Mouse (Mus musculus): ENCODE measurements around the gene Tcf19. TPM values are rescaled to one million over a fixed set of nuclear protein-coding genes. Genes with fewer than 3 reads are reported as not detected.

The Tcf19 gene
- 31.4 and 45.2 TPM in 2 replicates for polyA plus RNA-seq (2012; rRNA removed)

DNA sequence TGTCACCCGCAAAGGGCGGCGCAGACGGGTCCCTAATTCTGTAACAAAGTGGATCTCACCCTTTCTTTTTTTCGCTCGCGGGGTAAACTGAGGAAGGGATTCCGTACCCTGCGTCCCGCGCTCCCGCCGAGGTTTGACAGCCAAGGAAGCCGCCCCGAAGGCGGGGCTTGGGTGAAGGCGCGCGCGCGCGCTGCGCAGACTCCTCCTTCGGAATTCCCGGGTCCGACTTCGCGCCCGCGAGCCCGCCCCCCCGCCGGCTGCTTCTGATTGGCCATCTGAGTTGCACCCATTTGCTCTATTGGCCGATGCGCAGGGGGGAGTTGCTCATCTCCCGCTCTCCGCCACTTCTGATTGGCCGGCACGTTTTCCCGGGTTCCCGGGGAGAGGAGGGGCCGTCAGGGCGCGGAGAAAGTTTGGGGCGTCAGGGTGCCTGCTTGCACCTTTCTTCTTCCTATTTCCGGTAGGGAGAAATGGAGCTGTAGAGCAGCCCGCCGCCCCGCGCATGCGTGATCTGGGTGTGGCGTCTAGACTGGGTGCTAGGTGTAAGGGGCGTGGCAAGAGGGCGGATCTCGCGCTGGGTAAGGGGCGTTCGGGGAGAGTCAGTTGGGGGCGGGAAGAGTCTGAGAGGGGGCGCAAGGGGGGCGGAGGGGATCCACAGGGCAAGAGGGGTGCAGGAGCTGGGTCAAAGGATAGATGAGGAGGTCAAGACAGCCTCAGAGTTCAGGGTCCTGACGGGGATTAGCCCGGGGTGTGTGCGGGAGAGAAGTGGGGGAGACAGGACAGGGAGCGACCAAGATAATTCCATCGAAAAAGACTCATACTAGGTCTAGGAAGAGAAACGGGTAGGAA lies at the start of gene Tcf19, which contains the start of gene Cchcr1:
Gene Tcf19 (minus strand): TSS at position 173 of the 849 bp plus-strand sequence.
Gene Cchcr1 (plus strand): TSS at position 449 of the 849 bp plus-strand sequence.

DNA sequence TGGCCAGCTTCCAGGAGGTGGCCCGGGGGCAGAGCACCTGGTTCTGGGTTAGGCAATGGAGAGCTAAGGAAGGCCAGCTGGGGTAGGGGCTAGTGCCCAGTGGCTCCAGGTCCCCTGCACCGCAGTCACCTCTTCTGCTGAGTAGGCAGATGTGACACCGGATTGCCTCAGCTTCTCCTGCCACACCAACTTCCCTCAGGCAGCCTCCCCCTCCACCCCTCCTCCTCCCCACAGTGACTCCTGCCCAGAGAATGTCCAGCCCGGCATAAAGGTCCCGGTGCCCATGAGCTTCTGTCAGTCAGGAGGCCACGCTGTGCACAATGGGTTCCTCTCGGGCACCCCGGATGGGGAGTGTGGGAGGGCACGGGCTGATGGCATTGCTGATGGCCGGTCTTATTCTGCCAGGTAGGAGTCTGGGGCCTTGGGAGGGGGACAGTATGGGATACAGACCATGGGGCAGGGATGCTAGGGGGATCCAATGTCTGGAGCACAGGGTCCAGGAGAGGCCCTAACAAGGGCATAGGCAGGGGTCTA lies 35.3 kb upstream of the Tcf19 start, which contains the start of gene Cdsn:
Gene Cdsn (plus strand): TSS at position 248 of the 534 bp plus-strand sequence.

DNA sequence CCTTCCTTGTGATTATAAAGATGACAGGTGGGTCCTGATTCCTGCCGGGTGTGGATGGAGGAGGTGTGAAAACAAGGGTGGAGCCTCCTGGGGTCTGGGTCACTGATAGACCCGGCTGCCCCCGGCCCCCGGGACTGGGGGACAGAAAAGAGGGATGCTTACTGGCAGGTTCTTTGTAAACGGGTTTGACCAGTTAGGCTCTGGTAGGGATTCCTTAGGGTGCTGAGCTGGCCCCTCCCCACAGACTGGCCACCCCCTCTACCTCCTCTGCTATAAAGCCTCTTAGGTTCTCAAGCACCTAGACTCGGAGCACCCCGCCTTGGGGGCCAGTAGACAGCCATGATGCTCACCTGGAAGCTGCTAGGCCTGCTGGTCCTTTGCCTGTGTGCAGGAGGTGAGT lies 16.3 kb upstream of the Tcf19 start, which contains the start of gene Psors1c2:
Gene Psors1c2 (plus strand): TSS at position 301 of the 400 bp plus-strand sequence.

DNA sequence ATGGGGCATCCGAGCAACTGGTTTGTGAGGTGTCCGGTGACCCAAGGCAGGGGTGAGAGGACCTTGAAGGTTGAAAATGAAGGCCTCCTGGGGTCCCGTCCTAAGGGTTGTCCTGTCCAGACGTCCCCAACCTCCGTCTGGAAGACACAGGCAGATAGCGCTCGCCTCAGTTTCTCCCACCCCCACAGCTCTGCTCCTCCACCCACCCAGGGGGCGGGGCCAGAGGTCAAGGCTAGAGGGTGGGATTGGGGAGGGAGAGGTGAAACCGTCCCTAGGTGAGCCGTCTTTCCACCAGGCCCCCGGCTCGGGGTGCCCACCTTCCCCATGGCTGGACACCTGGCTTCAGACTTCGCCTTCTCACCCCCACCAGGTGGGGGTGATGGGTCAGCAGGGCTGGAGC lies 10.8 kb downstream of the Tcf19 start, which contains the start of gene Pou5f1:
Gene Pou5f1 (plus strand): TSS at position 243 of the 400 bp plus-strand sequence.

DNA sequence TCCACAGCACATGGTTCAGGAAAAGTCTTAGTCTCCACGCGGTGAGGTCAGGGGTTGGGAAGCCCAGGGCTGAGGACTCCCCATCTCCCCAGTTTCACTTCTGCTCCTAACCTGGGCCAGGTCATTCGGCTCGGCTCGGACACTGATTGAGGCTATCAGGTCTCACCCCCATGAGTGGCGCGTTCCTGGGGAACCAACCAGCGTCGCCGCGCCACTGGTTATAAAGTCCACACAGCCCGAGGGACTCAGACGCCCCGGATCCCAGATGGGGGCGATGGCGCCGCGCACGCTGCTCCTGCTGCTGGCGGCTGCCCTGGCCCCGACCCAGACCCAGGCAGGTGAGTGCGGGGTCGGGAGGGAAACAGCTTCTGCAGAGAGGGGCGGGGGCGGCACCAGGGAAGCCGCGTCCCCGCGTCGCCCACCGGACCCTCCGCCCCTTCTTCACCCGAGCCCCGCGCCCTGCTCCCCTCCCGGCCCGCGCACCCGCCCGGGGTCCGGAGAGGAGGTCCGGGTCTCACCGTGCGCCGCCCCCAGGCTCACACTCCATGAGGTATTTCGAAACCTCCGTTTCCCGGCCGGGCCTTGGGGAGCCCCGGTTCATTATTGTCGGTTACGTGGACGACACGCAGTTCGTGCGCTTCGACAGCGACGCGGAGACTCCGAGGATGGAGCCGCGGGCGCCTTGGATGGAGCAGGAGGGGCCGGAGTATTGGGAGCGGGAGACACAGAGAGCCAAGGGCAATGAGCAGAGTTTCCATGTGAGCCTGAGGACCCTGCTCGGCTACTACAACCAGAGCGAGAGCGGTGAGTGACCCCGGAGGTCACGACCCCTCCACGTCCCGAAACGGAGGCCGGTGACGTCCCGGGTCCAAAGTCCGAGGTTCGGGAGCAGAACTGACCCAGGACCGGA lies 46.5 kb downstream of the Tcf19 start, which contains the start of gene H2-Q10:
Gene H2-Q10 (plus strand): TSS at position 248 of the 910 bp plus-strand sequence.

Other genes with a start within 250 kb of the Tcf19 start
- 0.04 and 0.06 TPM in 2 replicates for gene H2-Q1, start 196.4 kb downstream of the Tcf19 start, polyA plus RNA-seq (2012; rRNA removed)
- 0.43 and 1.0 TPM in 2 replicates for gene H2-Q2, start 174.6 kb downstream of the Tcf19 start, polyA plus RNA-seq (2012; rRNA removed)
- 9.9 and 11.3 TPM in 2 replicates for gene H2-Q4, start 137.2 kb downstream of the Tcf19 start, polyA plus RNA-seq (2012; rRNA removed)
- gene H2-Q6, start 92.0 kb downstream of the Tcf19 start, polyA plus RNA-seq (2012; rRNA removed): 1.5 and 2.1 TPM in 2 replicates
- gene H2-Q7, start 77.7 kb downstream of the Tcf19 start, polyA plus RNA-seq (2012; rRNA removed): 15.0 and 17.0 TPM in 2 replicates
- gene H2-Q10, start 46.7 kb downstream of the Tcf19 start, polyA plus RNA-seq (2012; rRNA removed): 2.2 and 4.0 TPM in 2 replicates
- 0.24 and 0.57 TPM in 2 replicates for gene Pou5f1, start 10.8 kb downstream of the Tcf19 start, polyA plus RNA-seq (2012; rRNA removed)
- 36.9 and 61.2 TPM in 2 replicates for gene Cchcr1, start 276 bp upstream of the Tcf19 start, polyA plus RNA-seq (2012; rRNA removed)
- gene Psors1c2, start 16.4 kb upstream of the Tcf19 start, polyA plus RNA-seq (2012; rRNA removed): 1.4 and 1.9 TPM in 2 replicates
- gene Cdsn, start 35.3 kb upstream of the Tcf19 start, polyA plus RNA-seq (2012; rRNA removed): 0.04 TPM in 2 replicates
- gene 2300002M23Rik, start 50.6 kb upstream of the Tcf19 start, polyA plus RNA-seq (2012; rRNA removed): not detected in 2 replicates
- gene Sfta2, start 84.7 kb upstream of the Tcf19 start, polyA plus RNA-seq (2012; rRNA removed): not detected in 2 replicates
- gene Gm9573, start 109.8 kb upstream of the Tcf19 start, polyA plus RNA-seq (2012; rRNA removed): not detected in 2 replicates
- 0.08 and 0.16 TPM in 2 replicates for gene Mucl3, start 126.9 kb upstream of the Tcf19 start, polyA plus RNA-seq (2012; rRNA removed)
- gene Vars2, start 150.8 kb upstream of the Tcf19 start, polyA plus RNA-seq (2012; rRNA removed): 31.5 and 40.9 TPM in 2 replicates
- gene Gtf2h4, start 156.9 kb upstream of the Tcf19 start, polyA plus RNA-seq (2012; rRNA removed): 40.9 and 46.6 TPM in 2 replicates
- gene Ddr1, start 187.8 kb upstream of the Tcf19 start, polyA plus RNA-seq (2012; rRNA removed): 85.4 and 116 TPM in 2 replicates